Mouse (Mus musculus) adipocyte (in vitro differentiated cells): Measurements from ENCODE around the gene Aasdh.
A peak's percentile ranks its signal among the peaks of the same experiment; 100 is the strongest.

Experiments used
- DNase-seq: peaks from one replicate; pipeline ENCODE4 v3.0.0-alpha.2; 2016; ENCODE audit warnings: low spot score

Aasdh gene

DNA sequence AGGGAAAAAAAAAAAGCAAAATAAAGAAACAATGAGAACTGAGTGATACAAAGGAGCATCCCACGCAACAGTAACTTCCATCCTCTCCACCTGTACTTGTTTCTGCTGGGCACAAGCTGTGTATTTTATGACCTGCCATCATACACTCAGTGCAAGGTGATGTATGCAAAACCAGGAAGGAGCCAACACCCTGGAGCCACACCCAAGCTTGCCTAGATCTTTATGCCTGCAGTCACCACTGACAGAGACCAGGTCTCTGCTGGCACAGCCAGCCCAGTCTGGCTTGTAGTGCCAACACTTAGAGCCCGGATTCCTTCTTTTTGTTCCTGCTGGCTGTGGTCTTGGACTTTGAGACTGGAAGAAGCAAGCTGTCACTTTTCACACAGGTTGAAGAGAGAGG is 63.5 kb downstream of the Aasdh start:
- no peak for DNase-seq

DNA sequence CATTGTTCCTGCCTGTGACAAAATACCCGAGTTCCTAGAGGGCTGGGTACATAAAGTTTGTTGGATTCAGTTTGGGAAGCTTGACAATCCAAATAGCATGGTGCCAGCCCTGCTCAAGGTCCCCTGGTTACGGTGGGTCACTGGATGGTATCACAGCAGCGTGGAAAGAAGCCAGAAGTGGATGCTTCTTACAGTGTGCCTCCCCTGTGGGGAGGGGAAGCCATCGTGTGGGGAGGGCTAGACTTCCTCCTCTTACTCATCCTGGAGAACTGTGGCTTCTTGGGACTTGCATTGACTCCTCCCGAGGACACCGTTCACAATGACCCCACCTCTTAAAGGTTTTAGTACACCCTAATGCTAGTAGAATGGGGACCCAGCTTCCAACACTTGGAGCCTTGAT is 65.5 kb downstream of the Aasdh start:
- DNase-seq: no peak

DNA sequence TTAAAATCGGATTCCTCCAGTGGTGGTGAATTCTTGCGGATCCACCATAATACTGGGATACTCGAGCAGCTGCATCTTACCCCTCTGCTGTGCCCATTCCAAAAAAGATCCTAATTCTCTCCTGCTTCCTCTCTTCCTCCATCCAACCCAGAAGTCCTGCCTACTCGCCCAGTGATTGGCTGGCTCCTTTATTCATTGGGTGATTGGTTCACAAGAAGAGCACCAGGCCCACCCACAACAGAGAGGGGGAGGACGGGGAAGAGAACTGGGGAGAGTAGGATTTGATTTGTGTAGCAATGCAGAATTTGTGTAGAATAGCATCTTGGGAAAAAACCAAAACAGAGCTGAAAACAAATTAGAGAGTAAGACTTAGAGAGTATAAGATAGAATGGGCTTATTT is 68.3 kb downstream of the Aasdh start:
- peak; percentile 71 for DNase-seq

DNA sequence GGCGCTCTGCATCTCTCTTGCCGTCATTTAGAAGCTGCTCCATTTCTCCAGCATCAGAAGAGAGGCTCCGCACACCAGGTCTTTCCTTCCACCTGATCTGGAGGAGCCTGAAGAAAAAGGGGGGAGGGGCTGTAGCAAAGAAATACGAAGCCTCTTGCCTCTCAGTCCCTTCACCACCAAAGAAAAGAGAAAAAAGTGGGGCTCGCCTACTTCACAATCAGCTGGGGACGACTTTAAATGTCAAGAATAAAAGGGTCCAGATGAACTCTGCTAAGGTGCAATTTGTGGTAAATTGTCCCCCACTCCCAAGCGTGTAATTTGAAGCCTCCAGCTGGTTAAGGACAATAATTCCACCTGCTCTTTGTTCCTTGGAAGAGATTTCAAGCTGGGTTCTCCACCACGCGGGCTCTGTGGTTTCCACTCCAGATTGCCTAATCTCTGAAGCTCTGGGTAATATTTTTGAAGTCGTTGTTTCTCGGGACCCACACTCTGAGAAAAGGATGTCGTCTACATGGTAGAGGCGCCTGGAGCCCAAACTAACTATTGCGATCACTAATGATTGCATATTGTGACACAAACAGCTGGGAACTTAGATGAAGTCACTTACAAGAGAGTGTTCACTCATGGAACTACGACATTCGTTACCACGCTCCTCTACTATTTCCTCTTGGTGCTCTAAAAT is 72.6 kb downstream of the Aasdh start:
- no peak for DNase-seq

GRCm38 (mm10) chr5:76828527-76829240 is 76.6 kb downstream of the Aasdh start:
- DNase-seq: no peak
